Mouse (Mus musculus) mouse trophoblast stem cell (cell line): ENCODE measurements around the gene Tldc1.

Experiments used
- in situ Hi-C, 2 experiments: fragments of 300-500 bp; cut with MseI, MboI; formaldehyde crosslinking; loops; 2 replicates in 1 of 2; 3 replicates in 1 of 2; pipeline ENCODE4 v1.15.1; 2025

Gene Tldc1

DNA sequence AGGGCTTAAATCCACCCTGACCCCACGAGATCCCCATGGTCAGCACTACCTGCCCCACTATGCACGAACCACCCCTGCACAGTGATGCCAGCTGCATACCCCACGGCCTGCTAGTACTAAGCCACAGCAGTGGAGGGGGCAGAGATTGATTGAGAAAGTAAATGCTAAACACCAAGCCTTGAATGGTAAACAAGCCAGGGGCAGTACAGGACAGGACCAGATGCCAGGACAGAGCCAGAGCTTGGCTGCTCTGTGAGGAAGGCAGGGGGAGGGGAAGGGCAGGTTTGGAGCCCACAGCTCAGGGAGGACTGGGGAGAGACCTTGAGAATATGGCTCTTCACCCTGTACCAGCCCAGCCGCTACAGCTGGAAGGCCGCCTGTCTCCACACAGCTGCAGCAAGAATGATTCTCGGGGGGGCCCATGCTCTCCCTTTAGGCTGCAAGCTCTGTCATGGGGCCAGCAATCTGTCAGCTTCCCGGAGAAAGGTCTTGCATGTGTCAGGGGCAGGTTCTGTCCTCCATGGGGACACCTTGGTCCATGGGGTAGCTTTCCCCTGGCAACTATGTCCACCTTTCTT lies 1.5 kb downstream of the Tldc1 start:
- in situ Hi-C loops, result loop anchor here (5.0 kb wide), 1 partner anchor 89 kb away; no protein-coding TSS in a partner anchor

- in situ Hi-C loops, result no loop called here
Observed at GRCm38 (mm10) chr8:119765761-119766444, 12.3 kb downstream of the Tldc1 start.

- in situ Hi-C loops, result no loop called here
Observed at GRCm38 (mm10) chr8:119765311-119765710, 12.9 kb downstream of the Tldc1 start.

DNA sequence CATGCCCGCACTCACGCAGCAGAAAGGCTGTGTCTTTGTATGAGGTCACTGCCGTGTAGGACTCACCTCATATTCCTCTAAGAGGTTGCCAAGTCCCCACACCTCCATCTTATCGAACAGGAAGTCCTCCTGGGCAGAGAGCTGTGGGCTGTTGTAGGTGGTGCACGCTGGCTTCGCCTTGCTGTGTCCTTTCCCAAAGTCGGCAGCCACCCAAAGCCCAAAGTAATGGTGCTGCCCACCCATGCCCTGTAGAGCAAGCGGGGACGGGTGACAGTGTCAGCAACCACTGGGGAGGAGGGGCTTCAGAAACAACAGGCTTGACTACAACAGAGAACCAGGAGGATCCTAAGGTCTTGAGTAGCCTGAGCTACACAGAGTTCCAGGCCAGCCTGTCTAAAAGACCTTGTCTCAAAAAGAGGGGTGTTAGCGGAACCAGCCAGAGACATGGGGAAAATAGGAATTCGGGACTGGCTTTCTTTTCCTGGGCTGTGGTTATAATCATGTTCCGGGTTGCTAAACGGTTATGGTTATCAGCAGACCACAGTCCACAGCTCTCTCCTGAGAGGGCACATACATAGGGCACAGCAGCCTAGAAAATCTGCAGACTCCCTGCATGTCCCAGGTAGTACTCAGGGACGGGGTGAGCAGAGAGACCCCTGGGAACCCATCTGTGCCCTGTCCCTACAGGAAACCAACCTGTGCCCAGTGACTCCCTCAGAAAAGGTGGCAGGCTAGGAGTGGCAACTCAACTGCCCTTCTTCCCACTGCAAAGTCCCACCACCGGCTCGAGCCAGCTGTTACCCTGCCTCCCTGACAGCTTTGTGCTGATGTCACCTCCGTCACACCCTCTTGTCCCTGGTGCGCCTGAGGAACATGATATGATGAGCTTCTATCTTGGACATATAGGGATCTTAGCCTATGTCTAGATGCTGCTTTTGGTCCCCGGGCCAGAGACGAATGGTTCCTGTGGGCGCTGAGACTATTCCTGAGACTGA lies 15.7 kb downstream of the Tldc1 start:
- in situ Hi-C loops, result no loop called here

DNA sequence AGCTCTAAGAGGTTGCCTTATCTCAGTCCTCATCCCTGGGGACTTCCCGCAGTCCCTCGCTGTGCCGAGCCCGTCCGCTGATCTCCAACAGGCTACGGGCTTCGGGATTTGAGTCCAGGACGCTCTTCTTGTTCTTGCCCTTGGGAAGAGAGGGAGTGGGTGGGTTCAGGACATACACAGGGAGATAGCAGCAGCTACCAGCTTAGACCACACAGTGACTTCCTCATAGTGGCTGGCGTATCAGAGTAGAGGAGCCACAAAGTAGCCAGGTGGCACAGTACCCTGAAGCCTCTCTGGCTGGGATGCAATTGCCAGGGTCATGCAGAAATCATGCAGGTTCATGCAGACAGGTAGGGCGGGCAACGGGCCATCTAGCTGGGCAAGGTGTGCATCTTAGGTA lies 16.5 kb downstream of the Tldc1 start:
- in situ Hi-C loops, result no loop called here

DNA sequence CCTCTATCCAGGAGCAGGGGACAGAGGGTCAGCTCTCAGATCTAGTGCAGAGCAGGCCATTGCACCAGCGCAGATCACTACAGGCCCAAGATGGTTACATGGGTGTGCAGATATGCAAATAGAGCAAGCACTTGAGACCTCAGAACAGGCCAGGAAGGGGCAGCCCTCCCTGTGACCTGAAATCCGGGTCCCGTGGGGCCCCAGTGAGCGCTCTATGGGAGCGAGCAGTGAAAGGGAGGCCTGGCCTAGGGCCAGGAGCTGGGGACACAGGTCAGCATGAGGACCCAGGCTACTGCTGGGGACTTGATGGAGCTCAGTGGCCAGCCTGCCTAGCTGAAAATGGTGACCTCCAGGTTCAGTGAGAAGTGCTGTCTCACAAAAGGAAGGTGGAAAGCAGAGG lies 21.7 kb downstream of the Tldc1 start:
- in situ Hi-C loops, result no loop called here

GRCm38 (mm10) chr8:119756147-119756461 lies 22.1 kb downstream of the Tldc1 start:
- in situ Hi-C loops, result no loop called here

DNA sequence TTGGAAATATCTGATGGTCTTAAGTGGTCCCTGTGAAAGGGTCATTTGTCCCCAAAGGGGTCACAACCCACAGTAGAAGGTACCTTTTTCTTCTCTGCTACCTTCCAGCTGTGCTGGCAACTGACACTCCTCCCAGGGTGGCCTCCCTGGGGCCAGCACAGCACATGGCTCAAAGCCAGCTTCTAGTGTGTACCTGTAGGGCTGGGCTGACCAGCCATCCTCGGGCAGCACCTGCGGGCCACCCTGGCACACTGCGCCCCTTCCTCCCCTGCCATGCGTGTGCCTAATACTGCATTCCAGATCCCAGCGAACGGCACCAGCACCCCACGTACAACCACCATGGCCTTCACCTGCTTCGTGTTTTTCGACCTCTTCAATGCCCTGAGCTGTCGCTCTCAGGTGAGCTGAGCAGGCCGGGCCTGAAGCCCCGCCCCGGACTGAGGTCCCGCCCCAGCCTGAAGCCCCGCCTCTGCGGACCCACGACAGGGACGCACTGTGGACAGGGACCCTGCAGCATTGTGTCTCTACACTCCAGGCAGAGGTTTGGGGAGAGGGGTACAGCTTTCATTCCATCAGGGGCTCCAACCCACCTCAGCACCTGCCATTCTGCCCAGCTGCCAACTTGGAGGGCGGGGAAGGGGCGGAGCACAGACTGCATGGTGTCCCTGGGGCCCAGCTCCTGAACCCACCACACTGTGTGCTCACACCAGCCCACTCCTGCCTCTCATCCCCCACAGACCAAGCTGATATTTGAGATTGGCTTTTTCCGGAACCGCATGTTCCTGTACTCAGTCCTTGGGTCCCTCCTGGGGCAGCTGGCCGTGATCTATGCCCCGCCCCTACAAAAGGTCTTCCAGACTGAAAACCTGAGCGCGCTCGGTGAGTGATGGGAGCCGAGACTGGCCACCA lies 22.7 kb downstream of the Tldc1 start:
- in situ Hi-C loops, result no loop called here

GRCm38 (mm10) chr8:119744604-119745003 lies 33.6 kb downstream of the Tldc1 start:
- in situ Hi-C loops, result loop anchor here in 1 of 2 experiments (5.0 kb wide), 1 partner anchor 57 kb away; no protein-coding TSS in a partner anchor

GRCm38 (mm10) chr8:119743291-119744026 lies 34.8 kb downstream of the Tldc1 start:
- in situ Hi-C loops, result loop anchor here in 1 of 2 experiments (5.0 kb wide), 1 partner anchor 56 kb away; no protein-coding TSS in a partner anchor

DNA sequence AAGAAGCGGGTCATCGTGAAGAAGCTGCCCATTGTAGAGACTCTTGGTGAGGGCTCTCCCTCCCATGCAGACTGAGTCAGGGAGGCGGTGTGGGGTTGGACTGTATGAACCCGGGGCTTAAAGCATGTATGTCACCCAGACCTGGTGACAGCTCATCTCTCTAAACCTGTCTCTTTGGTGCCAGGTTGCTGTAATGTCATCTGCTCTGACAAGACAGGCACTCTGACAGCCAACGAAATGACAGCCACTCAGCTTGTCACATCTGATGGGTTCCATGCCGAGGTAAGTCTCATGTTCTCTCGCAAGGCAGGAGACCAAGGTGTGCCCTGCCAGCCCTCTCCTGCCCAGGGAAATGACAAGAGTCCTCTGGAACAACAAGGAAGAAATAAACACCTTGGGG lies 35.8 kb downstream of the Tldc1 start:
- in situ Hi-C loops, result loop anchor here in 1 of 2 experiments (5.0 kb wide), 1 partner anchor 55 kb away; no protein-coding TSS in a partner anchor

DNA sequence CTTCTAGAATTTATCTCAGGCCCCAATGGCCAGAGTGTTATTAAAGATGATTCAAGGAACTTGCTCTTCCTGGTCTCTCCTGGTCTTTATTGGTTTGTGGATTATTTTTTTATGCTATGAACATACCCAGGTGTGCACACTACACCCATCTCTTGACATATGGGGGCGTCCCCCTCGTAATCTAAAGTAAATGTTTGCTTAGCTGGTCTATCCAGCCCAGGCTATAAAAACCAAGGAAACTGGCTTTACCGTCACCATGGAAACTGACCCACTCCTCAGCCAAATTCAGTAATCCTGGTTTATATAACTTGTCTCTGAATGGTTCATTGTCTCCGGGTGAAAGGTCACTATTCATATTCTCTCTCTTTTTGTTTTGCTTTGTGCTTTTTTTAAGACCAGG lies 37.6 kb downstream of the Tldc1 start:
- in situ Hi-C loops, result loop anchor here in 1 of 2 experiments (5.0 kb wide), 1 partner anchor 53 kb away; no protein-coding TSS in a partner anchor

GRCm38 (mm10) chr8:119738129-119738907 lies 39.9 kb downstream of the Tldc1 start:
- in situ Hi-C loops, result no loop called here

DNA sequence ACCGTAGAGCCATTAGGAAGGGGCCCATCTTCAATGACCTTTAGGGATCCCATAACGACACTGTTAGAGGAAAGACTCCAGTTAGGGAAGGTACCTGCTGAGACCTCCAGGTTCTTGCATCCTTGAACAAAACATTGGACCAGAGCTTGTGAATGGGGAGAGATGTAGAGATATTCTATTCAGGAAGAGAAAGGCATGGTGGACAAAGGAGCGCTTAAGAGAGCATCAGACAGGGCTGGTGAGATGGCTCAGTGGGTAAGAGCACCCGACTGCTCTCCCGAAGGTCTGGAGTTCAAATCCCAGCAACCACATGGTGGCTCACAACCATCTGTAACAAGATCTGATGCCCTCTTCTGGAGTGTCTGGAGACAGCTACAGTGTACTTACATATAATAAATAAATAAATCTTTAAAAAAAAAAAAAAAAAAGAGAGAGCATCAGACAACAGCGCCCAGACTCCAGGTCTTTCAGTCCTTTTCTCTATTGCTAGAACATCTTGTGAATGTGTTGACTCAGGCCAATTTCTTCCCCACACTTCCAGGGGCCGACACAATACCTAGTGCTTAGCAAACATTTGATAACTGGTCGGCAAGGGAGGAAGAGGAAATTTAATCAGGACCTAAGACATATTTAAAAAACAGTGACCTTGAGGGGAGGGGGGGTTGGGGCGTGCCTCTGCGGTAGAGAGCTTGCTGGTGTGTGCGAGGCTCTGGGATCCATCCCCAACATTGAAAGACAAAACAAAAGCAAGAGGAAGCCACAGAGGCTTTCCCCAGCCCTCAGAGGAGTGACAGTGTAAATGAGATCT lies 40.9 kb downstream of the Tldc1 start:
- in situ Hi-C loops, result no loop called here

DNA sequence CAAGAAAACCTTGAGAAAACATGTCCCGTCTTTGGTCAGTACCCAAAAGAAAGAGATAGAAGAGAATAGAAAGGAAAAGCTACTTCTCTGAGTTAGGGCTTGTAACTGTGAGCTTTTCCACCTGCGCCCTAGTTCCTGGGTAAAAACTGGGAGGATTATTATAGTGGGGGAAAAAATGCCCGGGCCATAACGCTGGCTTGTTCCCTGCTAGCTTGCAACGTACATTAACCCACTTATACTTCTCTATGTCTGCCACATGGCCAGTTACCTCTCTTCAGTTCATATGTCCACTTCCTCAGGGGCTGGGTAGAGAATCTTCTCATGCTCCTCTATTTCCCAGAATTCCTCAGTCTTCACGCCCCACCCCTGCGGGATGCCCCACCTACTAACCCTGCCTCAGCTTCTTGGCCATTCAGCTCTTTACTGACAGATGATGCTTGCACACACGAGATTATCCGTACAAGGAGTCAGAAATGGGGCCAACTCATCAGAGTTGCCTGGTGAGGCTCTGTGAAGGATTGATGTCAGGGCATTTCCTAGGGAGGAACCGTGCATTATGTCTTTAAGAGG lies 41.8 kb downstream of the Tldc1 start:
- in situ Hi-C loops, result no loop called here

DNA sequence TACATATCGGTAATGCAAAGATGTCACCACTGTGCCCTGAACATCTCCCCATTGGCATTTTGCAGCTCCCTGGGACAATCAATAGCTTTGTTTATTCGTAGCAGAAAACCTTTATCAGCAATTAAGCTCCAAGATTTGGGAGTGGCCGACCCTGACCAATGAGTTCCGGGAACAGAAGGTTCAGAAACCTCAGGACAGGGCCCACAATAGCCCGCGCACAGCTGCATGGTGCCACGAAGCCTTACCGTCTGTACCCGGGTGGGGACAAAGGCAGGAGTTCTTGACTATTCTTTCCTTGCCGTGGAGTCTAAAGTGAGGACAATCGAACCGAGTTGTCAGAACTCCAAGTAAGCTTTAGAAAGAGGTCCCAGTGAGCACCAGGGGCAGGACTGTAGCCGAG lies 46.1 kb downstream of the Tldc1 start:
- in situ Hi-C loops, result no loop called here

- in situ Hi-C loops, result no loop called here
Observed at GRCm38 (mm10) chr8:119728351-119728895, 49.8 kb downstream of the Tldc1 start.

- in situ Hi-C loops, result no loop called here
Observed at GRCm38 (mm10) chr8:119727093-119727492, 51.1 kb downstream of the Tldc1 start.
